Mouse (Mus musculus) embryonic stem cell, embryonic (primary cell): ENCODE data around the gene Add2.

Experiments
- CTCF ChIA-PET, 4 experiments: fragments of 300-600 bp in 2 of 4; fragments of 350-600 bp in 2 of 4; sonication (Branson Sonifier 250); formaldehyde crosslinking; loops; one replicate each; lab custom pipeline; 2022; ENCODE audit warnings: inconsistent platforms in 2 of 4; lab: Charles Lee
- POLR2A ChIA-PET, 4 experiments: fragments of 300-600 bp in 2 of 4; fragments of 350-600 bp in 2 of 4; sonication (Branson Sonifier 250); formaldehyde crosslinking; loops; one replicate each; lab custom pipeline; 2022; ENCODE audit warnings: antibody characterized with exemption in 4 of 4, inconsistent platforms in 1 of 4; lab: Charles Lee

The Add2 gene

GRCm38 (mm10) chr6:86029323-86029713 is 837 bp downstream of the Add2 start:
- POLR2A ChIA-PET: interaction anchor here in 2 of 4 experiments (1.0 to 1.3 kb wide), 4 partner anchors 11 to 293 kb away, joined by 3 to 4 read pairs (median 4); no protein-coding TSS in a partner anchor
- CTCF ChIA-PET: interaction anchor here (0.8 to 1.9 kb wide), 14 partner anchors 8 to 128 kb away, joined by 3 to 10 read pairs (median 4); partner anchors contain the start of gene Nat8f1 (in 1 of the 4)

GRCm38 (mm10) chr6:86031527-86031926 is 3.0 kb downstream of the Add2 start:
- ChIA-PET CTCF (interaction anchor here in 2 of 4 experiments (0.6 to 1.0 kb wide), 2 partner anchors 27 to 1443 kb away, joined by 3 to 7 read pairs; no protein-coding TSS in a partner anchor), POLR2A (interaction anchor here in 1 of 4 experiments (1.2 kb wide), 1 partner anchor 291 kb away, joined by 3 read pairs; no protein-coding TSS in a partner anchor)

GRCm38 (mm10) chr6:86033635-86034034 is 5.2 kb downstream of the Add2 start:
- ChIA-PET CTCF (no interaction called here), POLR2A (interaction anchor here in 1 of 4 experiments (0.6 kb wide), 1 partner anchor 927 kb away, joined by 3 read pairs; no protein-coding TSS in a partner anchor)

- CTCF ChIA-PET: interaction anchor here in 2 of 4 experiments (0.7 to 1.0 kb wide), 2 partner anchors 9 to 10 kb away, joined by 3 to 4 read pairs; partner anchors contain the start of gene Add2 (in 1 of the 2)
- POLR2A ChIA-PET: no interaction called here
Measured at GRCm38 (mm10) chr6:86038901-86039300, 10.4 kb downstream of the Add2 start.

GRCm38 (mm10) chr6:86040140-86040539 is 11.7 kb downstream of the Add2 start:
- CTCF ChIA-PET: interaction anchor here in 1 of 4 experiments (0.6 kb wide), 1 partner anchor 102 kb away, joined by 4 read pairs; no protein-coding TSS in a partner anchor
- POLR2A ChIA-PET: no interaction called here

GRCm38 (mm10) chr6:86047510-86047909 is 19.0 kb downstream of the Add2 start:
- POLR2A ChIA-PET: interaction anchor here in 2 of 4 experiments (0.6 to 1.2 kb wide), 4 partner anchors 19 to 319 kb away, joined by 3 to 4 read pairs (median 3); no protein-coding TSS in a partner anchor
- CTCF ChIA-PET: interaction anchor here in 2 of 4 experiments (0.6 to 0.7 kb wide), 3 partner anchors 588 to 1143 kb away, joined by 3 to 14 read pairs (median 3); no protein-coding TSS in a partner anchor

- ChIA-PET CTCF (no interaction called here), POLR2A (no interaction called here)
Measured at GRCm38 (mm10) chr6:86048509-86048908, 20.0 kb downstream of the Add2 start.

GRCm38 (mm10) chr6:86050586-86051268 is 22.2 kb downstream of the Add2 start:
- ChIA-PET POLR2A (no interaction called here), CTCF (interaction anchor here in 3 of 4 experiments (0.5 to 0.7 kb wide), 4 partner anchors 30 to 814 kb away, joined by 3 to 9 read pairs (median 4); no protein-coding TSS in a partner anchor)

- ChIA-PET CTCF (no interaction called here), POLR2A (interaction anchor here in 2 of 4 experiments (0.5 to 0.6 kb wide), 3 partner anchors 9 to 271 kb away, joined by 3 to 5 read pairs (median 3); no protein-coding TSS in a partner anchor)
Measured at GRCm38 (mm10) chr6:86052032-86052459, 23.6 kb downstream of the Add2 start.

- ChIA-PET POLR2A (no interaction called here), CTCF (no interaction called here)
Measured at GRCm38 (mm10) chr6:86052556-86052955, 24.1 kb downstream of the Add2 start.

- ChIA-PET POLR2A (no interaction called here), CTCF (no interaction called here)
Measured at GRCm38 (mm10) chr6:86053099-86053498, 24.6 kb downstream of the Add2 start.

GRCm38 (mm10) chr6:86053594-86053993 is 25.1 kb downstream of the Add2 start:
- ChIA-PET POLR2A (no interaction called here), CTCF (no interaction called here)

- POLR2A ChIA-PET: no interaction called here
- CTCF ChIA-PET: interaction anchor here in 1 of 4 experiments (1.7 kb wide), 1 partner anchor 83 kb away, joined by 4 read pairs; no protein-coding TSS in a partner anchor
Measured at GRCm38 (mm10) chr6:86058475-86058874, 30.0 kb downstream of the Add2 start.

GRCm38 (mm10) chr6:86059151-86059853 is 30.8 kb downstream of the Add2 start:
- ChIA-PET CTCF (interaction anchor here in 3 of 4 experiments (0.6 to 1.7 kb wide), 3 partner anchors 23 to 135 kb away, joined by 3 to 4 read pairs (median 4); no protein-coding TSS in a partner anchor), POLR2A (no interaction called here)

GRCm38 (mm10) chr6:86060170-86060569 is 31.7 kb downstream of the Add2 start:
- POLR2A ChIA-PET: no interaction called here
- CTCF ChIA-PET: no interaction called here

- ChIA-PET CTCF (interaction anchor here in 2 of 4 experiments (0.7 kb wide), 2 partner anchors 24 to 58 kb away, joined by 3 to 5 read pairs; no protein-coding TSS in a partner anchor), POLR2A (interaction anchor here in 1 of 4 experiments (0.5 to 1.5 kb wide), 3 partner anchors 8 to 1557 kb away, joined by 3 to 7 read pairs (median 3); no protein-coding TSS in a partner anchor)
Measured at GRCm38 (mm10) chr6:86062226-86062625, 33.7 kb downstream of the Add2 start.

GRCm38 (mm10) chr6:86062684-86063083 is 34.2 kb downstream of the Add2 start:
- POLR2A ChIA-PET: interaction anchor here in 2 of 4 experiments (0.5 to 0.7 kb wide), 4 partner anchors 24 to 1558 kb away, joined by 3 to 7 read pairs (median 4); no protein-coding TSS in a partner anchor
- CTCF ChIA-PET: interaction anchor here in 1 of 4 experiments (0.7 kb wide), 1 partner anchor 59 kb away, joined by 5 read pairs; no protein-coding TSS in a partner anchor

GRCm38 (mm10) chr6:86064318-86065016 is 36.0 kb downstream of the Add2 start:
- POLR2A ChIA-PET: no interaction called here
- CTCF ChIA-PET: interaction anchor here in 2 of 4 experiments (0.6 to 1.1 kb wide), 2 partner anchors 39 to 44 kb away, joined by 3 to 5 read pairs; no protein-coding TSS in a partner anchor
